Mouse (Mus musculus) MEL (cell line): ENCODE measurements around the gene Grin2d. TPM values are rescaled to one million over a fixed set of nuclear protein-coding genes. Genes with fewer than 3 reads are reported as not detected.
A peak's percentile ranks its signal among the peaks of the same experiment; 100 is the strongest.

Experiments
- DNase-seq: peaks from one replicate; pipeline ENCODE4 v3.0.0; 2011; ENCODE audit warnings: low read depth, low spot score
- H3K27ac ChIP-seq: 2 replicates; pipeline ENCODE4 v1.5.1; 2012; ENCODE audit warnings: low read depth, mild to moderate bottlenecking, control low read depth, low read length, moderate library complexity; ENCODE audit not compliant: control insufficient read depth
- H3K27me3 ChIP-seq, 2 experiments: fragments of 150-350 bp in 1 of 2; sonication (generic) in 1 of 2; 2 replicates each; pipeline ENCODE4 v1.6.1; 2012; ENCODE audit warnings: low read length in 2 of 2, mild to moderate bottlenecking in 2 of 2, improper control_type of control experiment in 1 of 2, moderate library complexity in 1 of 2; ENCODE audit not compliant: insufficient read depth in 2 of 2, control insufficient read depth in 1 of 2
- H3K36me3 ChIP-seq, 2 experiments: 2 replicates each; pipeline ENCODE4 v1.6.1; 2012 to 2014; ENCODE audit warnings: low read length in 2 of 2, improper control_type of control experiment in 1 of 2, inconsistent platforms in 1 of 2, mild to moderate bottlenecking in 1 of 2; ENCODE audit not compliant: insufficient read depth in 2 of 2, control insufficient read depth in 1 of 2
- H3K4me1 ChIP-seq, 2 experiments: fragments of 150-350 bp in 1 of 2; sonication (generic) in 1 of 2; 2 replicates each; pipeline ENCODE4 v1.6.1; 2012; ENCODE audit warnings: low read length in 2 of 2, improper control_type of control experiment in 1 of 2, mild to moderate bottlenecking in 1 of 2; ENCODE audit not compliant: insufficient read depth in 2 of 2, control insufficient read depth in 1 of 2
- H3K4me3 ChIP-seq, 2 experiments: fragments of 150-350 bp in 1 of 2; sonication (generic) in 1 of 2; 2 replicates each; pipeline ENCODE4 v1.5.1; 2012; ENCODE audit warnings: low read depth in 2 of 2, low read length in 2 of 2, mild to moderate bottlenecking in 2 of 2, moderate library complexity in 2 of 2, control low read depth in 1 of 2, improper control_type of control experiment in 1 of 2; ENCODE audit not compliant: control insufficient read depth in 1 of 2, insufficient read depth in 1 of 2
- H3K79me2 ChIP-seq: 2 replicates; pipeline ENCODE4 v1.6.1; 2012; ENCODE audit warnings: mild to moderate bottlenecking, low read length, moderate library complexity; ENCODE audit not compliant: control insufficient read depth, poor library complexity, insufficient read depth
- H3K9ac ChIP-seq: 2 replicates; pipeline ENCODE4 v1.6.1; 2012; ENCODE audit warnings: low read depth, mild to moderate bottlenecking, control low read depth, low read length, moderate library complexity; ENCODE audit not compliant: control insufficient read depth, poor library complexity, severe bottlenecking
- H3K9me3 ChIP-seq: fragments of 150-350 bp; sonication (generic); replicated peaks from 2 replicates; pipeline ENCODE4 v1.6.1; 2012; ENCODE audit warnings: mild to moderate bottlenecking, low read length, improper control_type of control experiment, moderate library complexity; ENCODE audit not compliant: insufficient read depth
- GATA1 ChIP-seq: IDR thresholded peaks from 2 replicates; pipeline ENCODE4 v1.6.1; 2011; ENCODE audit warnings: low read depth, low read length, improper control_type of control experiment
- HCFC1 ChIP-seq: IDR thresholded peaks from 2 replicates; pipeline ENCODE4 v1.6.1; 2012; ENCODE audit warnings: low read depth, mild to moderate bottlenecking, inconsistent platforms, low read length, improper control_type of control experiment, moderate library complexity
- MAZ ChIP-seq: IDR thresholded peaks from 2 replicates; pipeline ENCODE4 v1.6.1; 2012; ENCODE audit warnings: low read depth, mild to moderate bottlenecking, inconsistent platforms, low read length, improper control_type of control experiment
- MYC ChIP-seq: IDR thresholded peaks from 2 replicates; pipeline ENCODE4 v1.6.1; 2011; ENCODE audit warnings: low read depth, mild to moderate bottlenecking, low read length, improper control_type of control experiment, moderate library complexity
- NRF1 ChIP-seq: IDR thresholded peaks from 2 replicates; pipeline ENCODE4 v1.6.1; 2014; ENCODE audit warnings: low read depth, mild to moderate bottlenecking, inconsistent platforms, low read length, improper control_type of control experiment, moderate library complexity; ENCODE audit not compliant: poor library complexity, insufficient read depth, severe bottlenecking
- POLR2AphosphoS5 ChIP-seq: IDR thresholded peaks from 2 replicates; pipeline ENCODE4 v1.6.1; 2012; ENCODE audit warnings: low read depth, borderline replicate concordance, mild to moderate bottlenecking, inconsistent platforms, low read length, moderate library complexity, mixed read lengths
- RAD21 ChIP-seq: IDR thresholded peaks from 2 replicates; pipeline ENCODE4 v1.6.1; 2011; ENCODE audit warnings: mild to moderate bottlenecking, low read depth, low read length, improper control_type of control experiment
- TAL1 ChIP-seq: IDR thresholded peaks from 2 replicates; pipeline ENCODE4 v1.6.1; 2012; ENCODE audit warnings: mild to moderate bottlenecking, inconsistent platforms, low read length, moderate library complexity, mixed read lengths
- UBTF ChIP-seq: IDR thresholded peaks from 2 replicates; pipeline ENCODE4 v1.6.1; 2012; ENCODE audit warnings: low read depth, mild to moderate bottlenecking, inconsistent platforms, low read length, improper control_type of control experiment, moderate library complexity, borderline replicate concordance; ENCODE audit not compliant: insufficient read depth
- polyA plus RNA-seq, 2 experiments: library from polyadenylated mRNA; stranded (reverse) in 1 of 2; unstranded in 1 of 2; fragments of >175 nt in 1 of 2; fragments of >200 nt in 1 of 2; gene quantifications; 2 replicates each; pipeline versions ENCODE4 v1.2.1 to v1.2.4; 2012; ENCODE audit warnings: low replicate concordance in 2 of 2, low read depth in 1 of 2; ENCODE audit not compliant: insufficient read length in 2 of 2, insufficient read depth in 1 of 2, missing spikeins in 1 of 2
- total RNA-seq: library from RNA; depleted of rRNA; stranded (reverse); fragments of 300-350 nt; gene quantifications from 2 replicates; pipeline ENCODE4 v1.2.3, GENCODE M21; 2012

Gene Grin2d
- total and polyA plus RNA-seq, 3 experiments, result 0.19 to 0.57 TPM; not detected in 1

DNA sequence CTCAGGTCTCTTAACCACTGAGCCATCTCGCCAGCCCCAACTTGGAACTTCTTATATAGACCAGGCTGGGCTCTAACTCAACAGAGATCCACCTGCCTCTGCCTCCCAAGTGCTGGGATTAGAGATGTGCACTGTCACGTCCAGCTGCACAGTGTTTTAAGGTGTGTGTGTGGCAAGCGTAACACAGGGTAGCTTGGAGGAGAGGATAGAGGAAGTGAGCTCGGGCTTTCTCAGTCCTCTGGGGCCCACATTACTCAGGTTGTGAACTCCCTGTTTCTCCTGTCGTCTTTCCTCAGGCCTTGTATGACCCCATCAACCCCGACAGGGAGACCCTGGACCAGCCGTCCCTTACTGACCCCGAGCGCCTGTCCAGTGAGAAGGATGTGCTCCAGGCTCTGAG is 28.4 kb upstream of the Grin2d start:
- no peak for TF ChIP-seq UBTF
- no peak for TF ChIP-seq RAD21
- TF ChIP-seq POLR2AphosphoS5, result no peak
- TF ChIP-seq HCFC1, result no peak
- TF ChIP-seq MYC, result no peak
- no peak for TF ChIP-seq GATA1
- Histone ChIP-seq H3K4me1 (no peaks in the 10 kb centered on the region), H3K9me3 (no peaks in the 10 kb centered on the region), H3K27me3 (no peaks in the 10 kb centered on the region), H3K4me3 (no peak overlapping the region), H3K36me3 (0 out of 4 replicates have a peak, but pooled peaks cover 0 to 2% of the 10 kb centered on the region in 2 experiments), H3K9ac (no peak overlapping the region), H3K27ac (no peak overlapping the region), H3K79me2 (no peaks in the 10 kb centered on the region)
- DNase-seq, result no peak

DNA sequence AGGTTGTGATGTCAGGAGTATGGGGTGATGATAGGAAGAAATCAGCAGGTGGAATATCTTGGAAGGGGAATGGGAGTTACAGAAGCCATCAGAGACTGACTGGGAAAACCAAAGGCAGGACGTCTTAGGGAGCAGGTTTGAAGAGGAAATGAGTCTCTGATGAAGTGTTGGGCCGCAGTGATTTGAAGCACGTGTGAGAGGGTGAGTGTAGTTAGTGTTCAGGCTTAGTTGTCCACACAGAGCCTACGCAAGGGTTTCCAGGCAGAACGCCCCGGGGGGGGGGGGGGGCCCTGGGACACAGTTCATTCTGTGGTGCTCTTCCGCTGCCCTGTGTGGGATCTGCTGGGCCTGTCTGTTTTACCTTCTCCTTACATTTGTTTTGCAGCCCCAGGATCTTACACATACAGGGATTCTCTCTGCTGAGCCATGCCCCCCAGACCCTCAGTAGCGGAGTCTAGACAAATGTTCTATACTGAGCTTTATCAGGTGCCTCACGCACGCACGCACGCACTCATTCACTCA is 24.4 kb upstream of the Grin2d start:
- H3K9me3 ChIP-seq, result no peaks in the 10 kb centered on the region
- H3K27ac ChIP-seq, result no peak overlapping the region
- no peak for DNase-seq
- no peaks in the 10 kb centered on the region for H3K27me3 ChIP-seq
- H3K4me1 ChIP-seq, result peaks cover 0 to 5% of the 10 kb centered on the region in 2 experiments; a peak in 1 of 4 replicates
- peaks cover 1% of the 10 kb centered on the region; the same call in 1 of the 2 replicates for H3K79me2 ChIP-seq
- H3K36me3 ChIP-seq, result no peaks in the 10 kb centered on the region; a peak in 1 of 4 replicates
- TF ChIP-seq NRF1 (no peak), MAZ (no peak), GATA1 (no peak)
- TF ChIP-seq, all 39 proteins: peak for 0
- no peak overlapping the region for H3K4me3 ChIP-seq
- no peak overlapping the region for H3K9ac ChIP-seq

DNA sequence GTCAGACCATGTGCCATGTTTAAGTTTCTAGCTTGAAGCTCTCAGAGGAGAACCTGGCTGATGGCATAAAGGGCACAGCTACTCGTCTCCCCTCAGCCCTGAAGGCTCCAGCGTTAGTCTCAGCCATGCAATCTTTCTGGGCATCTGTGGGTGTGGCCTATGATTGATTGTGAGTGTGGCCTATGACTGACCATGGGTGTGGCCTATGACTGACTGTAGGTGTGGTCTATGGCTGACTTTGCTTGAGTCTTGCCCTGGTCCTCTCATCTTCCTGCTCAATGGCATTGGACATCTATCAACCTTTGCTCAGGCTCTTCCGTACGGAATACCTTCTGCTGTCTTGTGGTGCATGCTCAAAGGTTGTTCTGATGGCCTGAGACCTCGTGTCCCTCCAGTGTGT is 23.4 kb upstream of the Grin2d start:
- Histone ChIP-seq H3K9me3 (no peaks in the 10 kb centered on the region), H3K4me3 (no peak overlapping the region), H3K27me3 (no peaks in the 10 kb centered on the region), H3K79me2 (peaks cover 5% of the 10 kb centered on the region; the same call in 1 of the 2 replicates), H3K36me3 (no peaks in the 10 kb centered on the region; a peak in 1 of 4 replicates), H3K4me1 (peaks cover 0 to 5% of the 10 kb centered on the region in 2 experiments; a peak in 1 of 4 replicates), H3K27ac (no peak overlapping the region), H3K9ac (no peak overlapping the region)
- peak; percentile 77 for DNase-seq
- TF ChIP-seq TAL1 (no peak), GATA1 (peak; percentile 53)
